In genomic region chr10:75779206-75780174, GRCm38 (mm10) we compare ENCODE assay signal across 1 mouse cellular context.
TF ChIP-seq lines count a peak whose summit lies in the region.

No protein-coding gene starts in this region.

TF ChIP-seq in CH12.LX, 34 proteins besides CTCF, POLR2A, EP300 and RAD21:
- no peak for TF ChIP-seq NRF1 (IDR thresholded peaks at IDR 0.05; ENCODE audit: low read depth, low read length)
- TF ChIP-seq SMC3 (IDR thresholded peaks at IDR 0.05; ENCODE audit: low read depth, low read length) = no peak
- no peak for TF ChIP-seq MXI1 (IDR thresholded peaks at IDR 0.05; ENCODE audit: low read depth, low read length)
- TF ChIP-seq JUND (conservative IDR thresholded peaks at IDR 0.05; ENCODE audit: low read depth, low read length) = no peak
- 0 out of 2 replicates have a peak, but pooled peaks have one; percentile 30 for TF ChIP-seq ELF1 (IDR thresholded peaks at IDR 0.05; ENCODE audit: low read depth, low read length)
- TF ChIP-seq TBP (conservative IDR thresholded peaks at IDR 0.05; ENCODE audit: low read depth, low read length) = no peak
- TF ChIP-seq GABPA (IDR thresholded peaks at IDR 0.05; ENCODE audit: insufficient replicate concordance, low read depth, low read length) = no peak
- TF ChIP-seq IRF4 (IDR thresholded peaks at IDR 0.05; ENCODE audit: low read depth, low read length) = no peak
- no peak for TF ChIP-seq MAX (IDR thresholded peaks at IDR 0.05; ENCODE audit: low read length)
- TF ChIP-seq USF2 (conservative IDR thresholded peaks at IDR 0.05; ENCODE audit: low read depth, low read length) = no peak
- TF ChIP-seq CHD1 (IDR thresholded peaks at IDR 0.05; ENCODE audit: low read depth, low read length) = no peak
- no peak for TF ChIP-seq BHLHE40 (IDR thresholded peaks at IDR 0.05; ENCODE audit: low read depth, low read length)
- peak; percentile 33; the same call in 1 of the 2 replicates for TF ChIP-seq CHD2 (IDR thresholded peaks at IDR 0.05; ENCODE audit: low read length)
- TF ChIP-seq SIN3A (IDR thresholded peaks at IDR 0.05; ENCODE audit: low read length) = no peak
- no peak for TF ChIP-seq MAFK (IDR thresholded peaks at IDR 0.05; ENCODE audit: insufficient replicate concordance, low read length)
